Mouse (Mus musculus) WW6 (cell line): ENCODE data around the gene Smg1.

Source experiments
- DNase-seq: peaks from one replicate; pipeline ENCODE4 v3.0.0-alpha.2; 2013; ENCODE audit warnings: low read depth, low spot score

Gene Smg1

GRCm38 (mm10) chr7:118104458-118105052, 138.9 kb downstream of the Smg1 start:
- no peak for DNase-seq

DNA sequence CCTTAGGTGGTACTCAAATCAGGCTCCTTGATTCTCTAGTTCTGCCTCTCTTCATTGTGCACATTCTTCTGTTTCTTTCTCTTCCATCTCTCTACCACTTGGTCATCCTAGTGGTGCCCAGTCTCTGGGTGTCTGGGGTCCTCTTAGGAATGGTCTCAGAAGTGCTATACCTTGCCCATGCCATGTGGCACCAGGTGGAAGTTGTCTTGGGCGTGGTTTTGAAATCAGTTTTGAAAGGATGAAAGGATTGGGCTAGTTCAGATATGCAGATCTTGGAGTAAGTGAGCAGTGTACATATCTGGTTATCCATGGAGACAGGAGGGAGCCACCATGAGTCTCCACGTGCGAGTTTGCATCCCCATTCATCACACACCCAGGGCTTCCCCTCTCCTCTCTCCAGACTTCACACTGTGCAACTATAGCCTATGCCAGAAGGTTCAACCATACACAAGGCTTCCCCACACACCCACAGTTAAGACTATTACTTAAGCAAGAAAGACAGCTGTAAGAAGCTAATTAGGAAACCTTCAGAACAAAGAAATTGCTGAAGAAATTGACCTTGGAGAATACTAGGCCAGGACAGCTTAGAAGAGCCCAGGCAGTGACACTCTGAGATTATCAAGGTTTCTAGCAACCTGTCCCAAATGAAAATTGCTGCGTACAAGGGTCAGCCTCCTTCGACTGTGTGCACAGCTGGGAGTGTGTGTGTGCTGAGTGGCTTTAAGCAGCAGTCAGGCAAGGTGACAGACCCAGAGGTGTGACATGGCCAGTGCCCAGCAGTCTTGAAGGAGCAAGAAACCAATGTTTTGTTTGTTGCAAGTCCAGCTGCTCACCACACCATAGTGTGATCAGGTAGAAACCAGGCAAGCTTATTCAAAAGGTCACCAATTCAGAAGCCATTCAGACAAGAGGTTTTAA, 139.7 kb downstream of the Smg1 start:
- DNase-seq = no peak

DNA sequence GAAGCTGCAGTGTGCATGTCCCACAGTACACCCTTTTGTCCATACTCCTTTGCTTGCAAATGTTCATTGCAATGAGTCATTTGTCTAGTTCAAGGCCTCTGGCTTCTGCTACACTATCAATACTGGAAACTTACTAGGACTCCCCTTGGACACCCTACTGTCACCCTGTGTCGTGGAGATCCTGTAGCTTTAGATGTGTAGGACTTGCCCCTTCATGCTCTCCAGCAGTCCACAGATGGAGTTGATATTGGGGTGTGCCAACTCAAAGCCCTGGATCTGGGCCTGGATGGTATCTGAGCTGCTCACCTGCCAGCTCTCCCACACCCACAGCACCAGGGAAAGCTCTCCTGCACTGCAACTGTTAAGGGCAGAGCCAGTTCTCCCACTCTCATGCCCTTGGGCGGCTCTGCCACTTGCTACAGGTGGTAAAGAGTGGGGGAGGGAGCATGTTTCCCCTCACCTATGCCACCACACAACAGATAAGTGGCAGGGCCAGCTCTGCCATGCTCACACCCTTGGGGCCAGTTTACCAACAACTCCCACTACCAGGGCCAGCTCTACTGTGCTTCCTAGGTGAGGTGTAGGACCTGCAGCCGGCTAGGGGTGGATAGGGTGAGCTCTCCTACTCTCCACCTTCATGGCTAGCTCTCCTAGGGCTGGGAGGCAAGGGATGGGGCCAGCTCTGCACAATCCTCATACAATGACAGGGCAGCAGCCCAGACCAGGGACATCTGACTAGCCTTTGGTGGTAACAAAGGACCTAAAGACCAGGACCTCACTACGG, 140.6 kb downstream of the Smg1 start:
- no peak for DNase-seq

DNA sequence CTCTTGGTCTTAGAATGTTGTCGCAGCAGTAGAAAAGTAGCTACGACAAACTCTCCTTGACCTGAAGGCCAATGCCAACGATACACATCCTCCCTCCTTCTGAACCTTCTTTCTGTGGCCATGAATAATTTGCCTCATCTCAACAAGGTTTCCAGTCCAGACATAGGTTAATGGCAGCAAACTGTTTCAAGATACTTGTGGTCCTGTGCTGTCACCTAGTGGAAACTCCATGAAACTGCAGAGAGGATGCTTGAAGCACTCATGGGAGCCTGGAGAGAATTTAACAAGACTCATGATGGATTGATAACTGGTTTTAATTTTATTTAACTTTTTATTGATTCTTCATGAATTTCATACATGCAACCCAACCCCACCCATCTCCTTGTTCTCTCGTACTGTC, 141.2 kb downstream of the Smg1 start:
- DNase-seq = no peak

- DNase-seq = no peak
Measured at GRCm38 (mm10) chr7:118097615-118098014, 145.9 kb downstream of the Smg1 start.
